Mouse (Mus musculus) heart, embryonic 13.5 days (tissue): Measurements from ENCODE around the gene Sec16b. TPM values are rescaled to one million over a fixed set of nuclear protein-coding genes. Genes with fewer than 3 reads are reported as not detected.

Experiments
- ATAC-seq: fragments of 200-750 bp; cut with Nextera tagmentation; 2 replicates; pipeline ENCODE4 v1.8.0; 2017; ENCODE audit warnings: moderate TSS enrichment; ENCODE audit not compliant: insufficient number of reproducible peaks, low FRiP score, low TSS enrichment; ENCODE audit errors: extremely low read depth
- H3K27ac ChIP-seq: fragments of 300-500 bp; sonication (generic); replicated peaks from 2 replicates; pipeline ENCODE4 v1.5.1; 2015; ENCODE audit warnings: moderate library complexity, mild to moderate bottlenecking, inconsistent platforms
- H3K27me3 ChIP-seq: fragments of 300-500 bp; sonication (generic); replicated peaks from 2 replicates; pipeline ENCODE4 v1.6.1; 2015; ENCODE audit warnings: mild to moderate bottlenecking, inconsistent platforms
- H3K36me3 ChIP-seq: fragments of 300-500 bp; sonication (generic); 2 replicates; pipeline ENCODE4 v1.6.1; 2015; ENCODE audit warnings: mild to moderate bottlenecking, inconsistent platforms
- H3K4me1 ChIP-seq: fragments of 300-500 bp; sonication (generic); 2 replicates; pipeline ENCODE4 v1.6.1; 2015; ENCODE audit warnings: inconsistent platforms
- H3K4me2 ChIP-seq: fragments of 300-500 bp; sonication (generic); 2 replicates; pipeline ENCODE4 v1.6.1; 2015; ENCODE audit warnings: inconsistent platforms, mild to moderate bottlenecking, moderate library complexity
- H3K4me3 ChIP-seq: fragments of 300-500 bp; sonication (generic); 2 replicates; pipeline ENCODE4 v1.5.1; 2015; ENCODE audit warnings: moderate library complexity, mild to moderate bottlenecking, inconsistent platforms
- H3K9ac ChIP-seq: fragments of 300-500 bp; sonication (generic); 2 replicates; pipeline ENCODE4 v1.6.1; 2015; ENCODE audit warnings: inconsistent platforms, mild to moderate bottlenecking, moderate library complexity
- H3K9me3 ChIP-seq: fragments of 300-500 bp; sonication (generic); 2 replicates; pipeline ENCODE4 v1.6.1; 2016; ENCODE audit warnings: inconsistent platforms
- WGBS: fragments of 180-500 bp; shearing (Covaris S2); methylation state at CpG from one replicate; pipeline ENCODE4 v1.1.7; 2015; ENCODE audit warnings: mixed read lengths; 5-methylcytosine and 5-hydroxymethylcytosine counted together
- polyA plus RNA-seq: library from polyadenylated mRNA; unstranded; fragments of >200 nt; fragmentation: Nextera tagmentation; extraction: Ambion mirVana; gene quantifications from 2 replicates; pipeline ENCODE4 v1.2.1, GENCODE M21; 2015

The Sec16b gene
- polyA plus RNA-seq, 1 experiment from 2014 or later, result 1.2 TPM

GRCm38 (mm10) chr1:157559986-157560385 lies 53.5 kb downstream of the Sec16b start:
- Histone ChIP-seq H3K9me3 (no peaks in the 10 kb centered on the region), H3K36me3 (no peaks in the 10 kb centered on the region), H3K27ac (no peak overlapping the region), H3K4me3 (no peak overlapping the region), H3K4me2 (no peak overlapping the region), H3K27me3 (peaks cover 27% of the 10 kb centered on the region), H3K4me1 (peaks cover 2% of the 10 kb centered on the region; the same call in 1 of the 2 replicates), H3K9ac (no peak overlapping the region)
- no peak for ATAC-seq
- 66% methylated on average over 6 of the region's 6 CpGs for whole genome bisulfite sequencing

- Histone ChIP-seq H3K4me2 (no peak overlapping the region), H3K9ac (no peak overlapping the region), H3K27ac (no peak overlapping the region), H3K4me3 (no peak overlapping the region), H3K27me3 (peaks cover 19% of the 10 kb centered on the region), H3K9me3 (no peaks in the 10 kb centered on the region), H3K4me1 (no peaks in the 10 kb centered on the region), H3K36me3 (no peaks in the 10 kb centered on the region)
- ATAC-seq, result no peak
- WGBS, result 11% methylated on average over 8 of the region's 8 CpGs
These were observed 54.3 kb downstream of the Sec16b start for GRCm38 (mm10) chr1:157560654-157561386.

- ATAC-seq, result no peak
- no peaks in the 10 kb centered on the region for H3K9me3 ChIP-seq
- H3K27ac ChIP-seq, result no peak overlapping the region
- no peak overlapping the region for H3K9ac ChIP-seq
- no peak overlapping the region for H3K4me2 ChIP-seq
- 77% methylated on average over 8 of the region's 8 CpGs for WGBS
- H3K27me3 ChIP-seq, result no peaks in the 10 kb centered on the region; the same call in 1 of the 2 replicates
- H3K36me3 ChIP-seq, result no peaks in the 10 kb centered on the region
- no peaks in the 10 kb centered on the region for H3K4me1 ChIP-seq
- H3K4me3 ChIP-seq, result no peak overlapping the region
These were observed 61.3 kb downstream of the Sec16b start for GRCm38 (mm10) chr1:157567819-157568218.

- WGBS, result 71% methylated on average over 5 of the region's 5 CpGs
- H3K9ac ChIP-seq, result no peak overlapping the region
- ATAC-seq, result no peak
- H3K36me3 ChIP-seq, result no peaks in the 10 kb centered on the region
- no peak overlapping the region for H3K27ac ChIP-seq
- no peak overlapping the region for H3K4me3 ChIP-seq
- no peaks in the 10 kb centered on the region; the same call in 1 of the 2 replicates for H3K27me3 ChIP-seq
- no peaks in the 10 kb centered on the region for H3K9me3 ChIP-seq
- no peaks in the 10 kb centered on the region for H3K4me1 ChIP-seq
- no peak overlapping the region for H3K4me2 ChIP-seq
These were observed 62.9 kb downstream of the Sec16b start for GRCm38 (mm10) chr1:157569263-157570090.

GRCm38 (mm10) chr1:157575316-157575715 lies 68.8 kb downstream of the Sec16b start:
- Histone ChIP-seq H3K27me3 (no peaks in the 10 kb centered on the region), H3K9me3 (no peaks in the 10 kb centered on the region), H3K4me1 (no peaks in the 10 kb centered on the region), H3K9ac (no peak overlapping the region), H3K36me3 (no peaks in the 10 kb centered on the region), H3K4me3 (no peak overlapping the region), H3K4me2 (no peak overlapping the region), H3K27ac (no peak overlapping the region)
- no peak for ATAC-seq
- WGBS, result 66% methylated on average over 3 of the region's 3 CpGs

GRCm38 (mm10) chr1:157578336-157578735 lies 71.8 kb downstream of the Sec16b start:
- no peak overlapping the region for H3K9ac ChIP-seq
- 73% methylated on average over 8 of the region's 8 CpGs for WGBS

GRCm38 (mm10) chr1:157586556-157586955 lies 80.0 kb downstream of the Sec16b start:
- no peaks in the 10 kb centered on the region for H3K4me1 ChIP-seq
- no peaks in the 10 kb centered on the region; the same call in 1 of the 2 replicates for H3K27me3 ChIP-seq
- H3K9me3 ChIP-seq, result no peaks in the 10 kb centered on the region
- no peak overlapping the region for H3K9ac ChIP-seq
- H3K4me3 ChIP-seq, result no peak overlapping the region
- no peak overlapping the region for H3K27ac ChIP-seq
- H3K4me2 ChIP-seq, result no peak overlapping the region
- no peaks in the 10 kb centered on the region for H3K36me3 ChIP-seq
- no peak for ATAC-seq
- 71% methylated on average over 5 of the region's 5 CpGs for WGBS

More at GRCm38 (mm10) chr1:157578336-157578735, 71.8 kb downstream of the Sec16b start:
- Histone ChIP-seq H3K9me3 (no peaks in the 10 kb centered on the region), H3K4me1 (no peaks in the 10 kb centered on the region), H3K4me3 (no peak overlapping the region), H3K27me3 (no peaks in the 10 kb centered on the region), H3K27ac (no peak overlapping the region), H3K36me3 (no peaks in the 10 kb centered on the region), H3K4me2 (no peak overlapping the region)
- no peak for ATAC-seq

GRCm38 (mm10) chr1:157592039-157592438 lies 85.5 kb downstream of the Sec16b start:
- Histone ChIP-seq H3K27ac (no peak overlapping the region), H3K4me2 (no peak overlapping the region), H3K9ac (no peak overlapping the region), H3K4me3 (no peak overlapping the region), H3K36me3 (no peaks in the 10 kb centered on the region), H3K9me3 (no peaks in the 10 kb centered on the region), H3K27me3 (no peaks in the 10 kb centered on the region), H3K4me1 (no peaks in the 10 kb centered on the region)
- 59% methylated on average over 2 of the region's 2 CpGs for WGBS
- ATAC-seq, result no peak

GRCm38 (mm10) chr1:157594561-157594960 lies 88.0 kb downstream of the Sec16b start:
- no peak for ATAC-seq
- Histone ChIP-seq H3K27me3 (no peaks in the 10 kb centered on the region), H3K9ac (no peak overlapping the region), H3K27ac (no peak overlapping the region), H3K36me3 (no peaks in the 10 kb centered on the region), H3K9me3 (no peaks in the 10 kb centered on the region), H3K4me2 (no peak overlapping the region), H3K4me1 (no peaks in the 10 kb centered on the region), H3K4me3 (no peak overlapping the region)
- 69% methylated on average over 5 of the region's 5 CpGs for WGBS

- H3K4me3 ChIP-seq, result no peak overlapping the region
- no peak for ATAC-seq
- 70% methylated on average over 9 of the region's 9 CpGs for WGBS
- H3K9me3 ChIP-seq, result no peaks in the 10 kb centered on the region
- no peak overlapping the region for H3K4me2 ChIP-seq
- H3K4me1 ChIP-seq, result no peaks in the 10 kb centered on the region
- H3K27me3 ChIP-seq, result no peaks in the 10 kb centered on the region
- no peak overlapping the region for H3K27ac ChIP-seq
- H3K36me3 ChIP-seq, result no peaks in the 10 kb centered on the region
- H3K9ac ChIP-seq, result no peak overlapping the region
These were observed 88.6 kb downstream of the Sec16b start for GRCm38 (mm10) chr1:157595165-157595564.

- no peak for ATAC-seq
- 24% methylated on average over 5 of the region's 5 CpGs for WGBS
- no peaks in the 10 kb centered on the region for H3K36me3 ChIP-seq
These were observed 98.0 kb downstream of the Sec16b start for GRCm38 (mm10) chr1:157604513-157604912.

More at GRCm38 (mm10) chr1:157604513-157604912, 98.0 kb downstream of the Sec16b start:
- no peak overlapping the region for H3K9ac ChIP-seq
- H3K4me1 ChIP-seq, result peaks cover 9% of the 10 kb centered on the region; the same call in 1 of the 2 replicates
- H3K4me3 ChIP-seq, result no peak overlapping the region
- H3K27me3 ChIP-seq, result 0 out of 2 replicates have a peak, but pooled peaks cover 5% of the 10 kb centered on the region
- no peak overlapping the region for H3K4me2 ChIP-seq
- no peaks in the 10 kb centered on the region for H3K9me3 ChIP-seq
- no peak overlapping the region for H3K27ac ChIP-seq
